Mouse (Mus musculus) stomach, postnatal 0 days (tissue): ENCODE measurements around the gene Arntl. TPM values are rescaled to one million over a fixed set of nuclear protein-coding genes. Genes with fewer than 3 reads are reported as not detected.
A peak's percentile ranks its signal among the peaks of the same experiment; 100 is the strongest.

Experiments
- ATAC-seq: fragments of 200-750 bp; cut with Nextera tagmentation; 2 replicates; pipeline ENCODE4 v1.8.0; 2017; ENCODE audit not compliant: low FRiP score, low TSS enrichment
- DNase-seq: peaks from one replicate; pipeline ENCODE4 v3.0.0-alpha.2; 2016; ENCODE audit warnings: low spot score
- H3K27ac ChIP-seq: fragments of 300-500 bp; sonication (generic); replicated peaks from 2 replicates; pipeline ENCODE4 v1.5.1; 2014; ENCODE audit warnings: mild to moderate bottlenecking, control low read depth
- H3K27me3 ChIP-seq: fragments of 300-500 bp; sonication (generic); 2 replicates; pipeline ENCODE4 v1.6.1; 2014; ENCODE audit warnings: low read length; ENCODE audit not compliant: control insufficient read depth, insufficient read depth
- H3K36me3 ChIP-seq: fragments of 300-500 bp; sonication (generic); 2 replicates; pipeline ENCODE4 v1.6.1; 2014; ENCODE audit warnings: low read length, mixed read lengths; ENCODE audit not compliant: control insufficient read depth, insufficient read depth
- H3K4me1 ChIP-seq: fragments of 300-500 bp; sonication (generic); replicated peaks from 2 replicates; pipeline ENCODE4 v1.6.1; 2014; ENCODE audit warnings: antibody characterized with exemption; ENCODE audit not compliant: control insufficient read depth, insufficient read depth
- H3K4me2 ChIP-seq: fragments of 300-500 bp; sonication (generic); replicated peaks from 2 replicates; pipeline ENCODE4 v1.6.1; 2014; ENCODE audit warnings: low read depth, mild to moderate bottlenecking, control low read depth, moderate library complexity
- H3K4me3 ChIP-seq: fragments of 300-500 bp; sonication (generic); 2 replicates; pipeline ENCODE4 v1.5.1; 2014; ENCODE audit warnings: low read depth, low read length, control low read depth
- H3K9ac ChIP-seq: fragments of 300-500 bp; sonication (generic); 2 replicates; pipeline ENCODE4 v1.6.1; 2014; ENCODE audit warnings: mild to moderate bottlenecking, low read length, control low read depth, mixed read lengths
- H3K9me3 ChIP-seq: fragments of 300-500 bp; sonication (generic); 2 replicates; pipeline ENCODE4 v1.6.1; 2016; ENCODE audit warnings: low read length; ENCODE audit not compliant: control insufficient read depth
- CTCF ChIP-seq: IDR thresholded peaks from 2 replicates; pipeline ENCODE4 v1.5.1; 2016; ENCODE audit warnings: antibody characterized with exemption, low read depth, mild to moderate bottlenecking, moderate library complexity
- EP300 ChIP-seq: optimal IDR thresholded peaks from 2 replicates; pipeline ENCODE3; 2016; ENCODE audit warnings: antibody characterized with exemption
- WGBS: fragments of 180-500 bp; shearing (Covaris S2); extraction: QIAGEN DNeasy Blood & Tissue Kit; methylation state at CpG from one replicate; pipeline ENCODE4 v1.1.7; 2014; 5-methylcytosine and 5-hydroxymethylcytosine counted together
- polyA plus RNA-seq: library from polyadenylated mRNA; unstranded; fragments of >200 nt; fragmentation: Nextera tagmentation; extraction: Ambion mirVana; gene quantifications from 2 replicates; pipeline ENCODE4 v1.2.1, GENCODE M21; 2015

Arntl gene
- polyA plus RNA-seq, 1 experiment from 2014 or later: 6.6 TPM

DNA sequence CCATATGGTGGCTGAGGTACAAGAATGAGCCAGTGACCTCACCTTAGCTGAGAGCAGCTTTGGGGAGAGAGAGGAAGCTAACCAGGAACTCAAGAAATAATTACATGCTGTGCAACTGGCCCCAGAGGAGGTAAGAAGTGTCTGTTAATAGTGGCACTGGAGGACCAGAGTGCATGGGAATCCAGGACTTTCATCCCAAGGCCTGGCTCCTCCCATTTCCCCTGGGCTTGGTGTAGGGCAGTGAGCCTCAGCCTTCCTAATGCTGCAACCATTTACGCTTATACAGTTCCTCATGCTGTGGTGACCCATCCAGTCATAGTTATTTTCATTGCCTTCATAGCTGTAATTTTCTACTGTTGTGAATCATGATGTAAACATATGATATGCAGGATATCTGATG lies 17.4 kb downstream of the Arntl start:
- H3K4me3 ChIP-seq: no peak overlapping the region
- TF ChIP-seq CTCF: no peak
- no peak for TF ChIP-seq EP300
- H3K4me1 ChIP-seq: no peaks in the 10 kb centered on the region
- H3K9me3 ChIP-seq: no peaks in the 10 kb centered on the region
- DNase-seq (no peak), ATAC-seq (no peak)
- H3K27ac ChIP-seq: no peak overlapping the region
- H3K27me3 ChIP-seq: no peaks in the 10 kb centered on the region
- H3K4me2 ChIP-seq: no peak overlapping the region
- no peak overlapping the region for H3K9ac ChIP-seq
- no peaks in the 10 kb centered on the region for H3K36me3 ChIP-seq
- 84% methylated on average over 1 of the region's 1 CpGs for WGBS

DNA sequence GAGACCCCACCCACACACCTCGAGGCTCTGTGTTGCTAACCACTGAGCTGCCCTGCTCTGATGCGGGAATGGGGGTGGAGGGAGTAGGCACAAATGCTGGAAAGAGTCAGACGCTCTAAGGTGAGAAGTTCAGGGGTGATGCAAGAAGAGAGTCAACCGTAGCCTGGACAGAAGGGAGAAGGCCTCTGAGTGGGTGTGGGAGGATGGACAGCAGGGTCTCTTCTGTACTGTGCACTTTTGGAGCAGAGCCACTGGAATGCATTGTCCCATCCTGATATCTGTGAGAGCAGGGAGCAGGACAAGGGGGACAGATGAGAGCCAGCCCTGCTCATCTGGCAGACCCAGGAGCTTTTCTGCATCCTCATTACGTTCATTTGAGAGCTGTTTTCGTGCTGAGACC lies 21.2 kb downstream of the Arntl start:
- Histone ChIP-seq H3K27me3 (no peaks in the 10 kb centered on the region), H3K9me3 (no peaks in the 10 kb centered on the region), H3K27ac (no peak overlapping the region), H3K36me3 (no peaks in the 10 kb centered on the region), H3K4me1 (no peaks in the 10 kb centered on the region), H3K4me3 (no peak overlapping the region), H3K9ac (no peak overlapping the region), H3K4me2 (no peak overlapping the region)
- no peak for TF ChIP-seq EP300
- ATAC-seq: no peak
- 75% methylated on average over 6 of the region's 6 CpGs for WGBS
- no peak for DNase-seq

DNA sequence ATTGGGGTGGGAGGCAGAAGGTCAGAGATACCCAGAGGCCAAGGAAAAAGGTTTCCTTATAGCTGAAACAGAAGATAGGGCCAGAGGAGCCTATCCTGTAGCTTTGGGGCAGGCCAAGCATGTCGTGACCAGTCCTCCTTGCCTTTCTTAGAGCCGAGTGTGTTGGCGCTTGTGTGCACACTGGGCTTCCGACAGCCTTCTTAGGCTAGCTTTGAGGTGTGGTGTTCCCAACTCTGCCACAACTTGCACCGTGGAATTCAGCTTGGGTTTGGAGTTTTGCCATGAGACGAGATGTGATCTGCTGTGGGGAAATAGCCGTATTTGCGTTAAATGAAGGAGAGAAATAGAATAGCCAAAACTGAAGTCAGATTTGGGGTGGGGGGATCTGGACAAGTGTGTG lies 28.9 kb downstream of the Arntl start:
- 67% methylated on average over 8 of the region's 8 CpGs for WGBS
- Histone ChIP-seq H3K27me3 (no peaks in the 10 kb centered on the region), H3K9ac (no peak overlapping the region), H3K27ac (peak overlapping the region; percentile 53; the same call in 1 of the 2 replicates), H3K4me1 (peaks cover 5% of the 10 kb centered on the region; the same call in 1 of the 2 replicates), H3K4me2 (no peak overlapping the region), H3K4me3 (no peak overlapping the region), H3K36me3 (peaks cover 3% of the 10 kb centered on the region; the same call in 1 of the 2 replicates), H3K9me3 (no peaks in the 10 kb centered on the region)
- ATAC-seq: no peak
- no peak for DNase-seq
- no peak for TF ChIP-seq CTCF
- no peak for TF ChIP-seq EP300

DNA sequence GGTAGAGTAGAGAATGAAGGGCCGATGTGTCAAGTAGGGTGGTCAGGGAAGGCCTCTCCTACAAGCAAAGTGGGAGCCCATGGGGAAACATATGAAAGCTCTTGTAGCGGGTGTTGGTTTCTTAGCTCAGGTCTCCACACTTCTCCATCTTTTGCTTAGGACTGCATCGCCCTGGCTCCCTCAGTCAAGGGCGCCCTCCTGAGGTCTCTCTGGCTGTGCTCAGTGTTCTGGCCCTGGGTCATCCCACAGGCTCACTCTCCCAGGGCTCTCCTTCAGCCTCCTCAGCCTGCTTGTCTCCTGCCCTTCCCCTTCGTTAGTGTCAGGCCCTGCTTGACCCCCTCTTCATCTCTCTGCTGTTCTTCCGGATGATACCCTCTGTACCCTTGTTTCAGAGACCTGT lies 31.1 kb downstream of the Arntl start:
- H3K27me3 ChIP-seq: no peaks in the 10 kb centered on the region
- no peak for ATAC-seq
- no peaks in the 10 kb centered on the region for H3K9me3 ChIP-seq
- H3K4me1 ChIP-seq: peaks cover 15% of the 10 kb centered on the region
- H3K27ac ChIP-seq: no peak overlapping the region
- H3K4me2 ChIP-seq: no peak overlapping the region
- peaks cover 3% of the 10 kb centered on the region; the same call in 1 of the 2 replicates for H3K36me3 ChIP-seq
- DNase-seq: peak; percentile 44
- no peak overlapping the region for H3K9ac ChIP-seq
- no peak overlapping the region for H3K4me3 ChIP-seq
- TF ChIP-seq EP300 (no peak), CTCF (peak; percentile 61)
- whole genome bisulfite sequencing: 76% methylated on average over 6 of the region's 6 CpGs

DNA sequence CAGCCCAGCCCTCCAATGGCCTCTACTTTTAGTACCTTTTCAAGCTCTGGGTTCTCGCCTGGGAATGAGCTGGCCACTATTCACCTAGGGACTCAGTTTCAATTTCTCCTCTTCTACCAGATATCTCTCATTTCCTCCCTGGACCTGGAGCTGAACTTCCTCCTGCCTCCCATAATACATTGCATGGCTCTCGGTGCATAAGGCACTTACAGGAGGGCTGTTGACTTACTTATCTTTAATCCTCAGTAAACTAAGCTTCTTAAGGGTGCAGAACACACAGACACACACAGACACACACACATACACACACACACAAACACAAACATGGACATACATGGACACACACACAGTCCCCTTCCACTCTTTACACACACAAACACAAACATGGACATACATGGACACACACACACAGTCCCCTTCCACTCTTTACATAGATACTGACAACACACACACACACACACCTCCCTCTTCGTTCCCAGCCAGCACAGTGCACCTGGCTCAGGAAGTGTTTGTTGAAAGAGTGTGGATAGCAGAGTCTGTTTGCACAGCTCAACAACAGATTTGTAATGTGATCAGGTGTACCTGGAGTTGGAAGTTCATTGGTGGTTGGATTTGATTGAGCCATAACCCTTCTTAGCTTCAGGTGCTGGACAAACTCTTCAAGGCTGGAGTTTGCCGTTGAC lies 32.3 kb downstream of the Arntl start:
- Histone ChIP-seq H3K9ac (no peak overlapping the region), H3K4me2 (0 out of 2 replicates have a peak overlapping the region, but pooled peaks have one; percentile 15), H3K36me3 (peaks cover 3% of the 10 kb centered on the region; the same call in 1 of the 2 replicates), H3K27ac (peak overlapping the region; percentile 73), H3K9me3 (no peaks in the 10 kb centered on the region), H3K4me3 (no peak overlapping the region), H3K4me1 (peaks cover 15% of the 10 kb centered on the region), H3K27me3 (no peaks in the 10 kb centered on the region)
- WGBS: 53% methylated on average over 4 of the region's 4 CpGs
- peak; percentile 76 for DNase-seq
- TF ChIP-seq CTCF (no peak), EP300 (no peak)
- ATAC-seq: peak; percentile 96

DNA sequence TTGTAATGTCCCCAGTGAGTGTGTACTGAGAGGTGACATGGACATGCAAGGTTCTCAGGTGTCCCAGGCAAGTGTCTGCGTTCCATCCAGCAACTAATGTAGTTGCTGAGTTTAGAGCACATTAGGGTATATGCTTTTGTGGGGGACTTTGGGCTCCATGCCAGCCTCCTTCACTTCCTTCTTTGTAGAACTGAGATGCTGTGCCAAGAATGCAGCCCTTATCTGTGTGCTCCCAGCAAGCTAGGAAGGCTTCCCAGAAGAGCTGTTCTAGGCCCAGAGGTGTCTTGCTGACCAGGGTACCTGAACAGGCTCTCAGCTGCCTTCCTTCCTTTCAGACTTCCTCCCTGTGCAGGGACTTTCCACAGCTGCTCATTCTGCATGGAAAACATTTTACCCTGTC lies 33.2 kb downstream of the Arntl start:
- TF ChIP-seq EP300 (no peak), CTCF (no peak)
- no peak overlapping the region for H3K4me2 ChIP-seq
- peak overlapping the region; percentile 67 for H3K27ac ChIP-seq
- H3K9me3 ChIP-seq: no peaks in the 10 kb centered on the region
- peak; percentile 46 for DNase-seq
- no peak for ATAC-seq
- no peaks in the 10 kb centered on the region for H3K36me3 ChIP-seq
- no peak overlapping the region for H3K9ac ChIP-seq
- 38% methylated on average over 1 of the region's 1 CpGs for WGBS
- no peaks in the 10 kb centered on the region for H3K27me3 ChIP-seq
- no peak overlapping the region for H3K4me3 ChIP-seq
- H3K4me1 ChIP-seq: peaks cover 15% of the 10 kb centered on the region
